Mouse (Mus musculus) forebrain, embryonic 13.5 days (tissue): ENCODE data around the gene Cdkl3. TPM values are rescaled to one million over a fixed set of nuclear protein-coding genes. Genes with fewer than 3 reads are reported as not detected.

Experiments
- ATAC-seq: fragments of 200-750 bp; cut with Nextera tagmentation; 2 replicates; pipeline ENCODE4 v1.8.0; 2017
- H3K27ac ChIP-seq: fragments of 300-500 bp; sonication (generic); 2 replicates; pipeline ENCODE4 v1.5.1; 2015; ENCODE audit warnings: inconsistent platforms, mild to moderate bottlenecking, moderate library complexity
- H3K27me3 ChIP-seq: fragments of 300-500 bp; sonication (generic); 2 replicates; pipeline ENCODE4 v1.6.1; 2015; ENCODE audit warnings: mild to moderate bottlenecking, inconsistent platforms
- H3K36me3 ChIP-seq: fragments of 300-500 bp; sonication (generic); 2 replicates; pipeline ENCODE4 v1.6.1; 2015; ENCODE audit warnings: mild to moderate bottlenecking, inconsistent platforms; ENCODE audit not compliant: poor library complexity, severe bottlenecking
- H3K4me1 ChIP-seq: fragments of 300-500 bp; sonication (generic); 2 replicates; pipeline ENCODE4 v1.6.1; 2015; ENCODE audit warnings: inconsistent platforms
- H3K4me2 ChIP-seq: fragments of 300-500 bp; sonication (generic); 2 replicates; pipeline ENCODE4 v1.6.1; 2015; ENCODE audit warnings: inconsistent platforms, mild to moderate bottlenecking, moderate library complexity
- H3K4me3 ChIP-seq: fragments of 300-500 bp; sonication (generic); 2 replicates; pipeline ENCODE4 v1.5.1; 2015; ENCODE audit warnings: mild to moderate bottlenecking, inconsistent platforms
- H3K9ac ChIP-seq: fragments of 300-500 bp; sonication (generic); 2 replicates; pipeline ENCODE4 v1.6.1; 2015; ENCODE audit warnings: mild to moderate bottlenecking, inconsistent platforms
- H3K9me3 ChIP-seq: fragments of 300-500 bp; sonication (generic); replicated peaks from 2 replicates; pipeline ENCODE4 v1.6.1; 2016; ENCODE audit warnings: inconsistent platforms
- WGBS: fragments of 180-500 bp; shearing (Covaris S2); methylation state at CpG from one replicate; pipeline ENCODE4 v1.1.7; 2015; 5-methylcytosine and 5-hydroxymethylcytosine counted together
- polyA plus RNA-seq: library from polyadenylated mRNA; unstranded; fragments of >200 nt; fragmentation: Nextera tagmentation; extraction: Ambion mirVana; gene quantifications from 2 replicates; pipeline ENCODE4 v1.2.1, GENCODE M21; 2015

Gene Cdkl3
- polyA plus RNA-seq, 1 experiment from 2014 or later, result 15.0 TPM

DNA sequence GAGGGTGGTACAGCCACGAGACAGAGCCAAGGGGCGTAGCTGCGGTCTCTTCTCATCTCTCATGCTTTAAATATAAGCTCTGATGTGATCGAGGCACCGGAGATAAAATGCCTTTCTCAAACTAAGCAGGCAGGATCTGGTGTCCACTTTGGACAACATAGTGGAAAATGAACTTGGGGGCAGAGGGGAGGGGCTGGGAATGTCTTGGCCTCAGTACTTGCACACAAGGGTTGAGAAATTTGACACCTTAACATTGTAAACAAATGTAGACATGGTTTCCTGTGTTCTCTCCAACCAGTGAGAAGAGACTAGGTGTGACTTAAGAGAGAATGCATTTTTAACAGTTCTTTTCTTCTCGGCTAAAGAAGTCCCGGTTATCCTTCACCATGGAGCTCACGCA, 85.3 kb downstream of the Cdkl3 start:
- 81% methylated on average over 8 of the region's 8 CpGs for WGBS
- Histone ChIP-seq H3K27ac (no peak overlapping the region), H3K36me3 (no peaks in the 10 kb centered on the region), H3K4me2 (no peak overlapping the region), H3K9ac (no peak overlapping the region), H3K27me3 (no peaks in the 10 kb centered on the region), H3K4me3 (no peak overlapping the region), H3K9me3 (no peaks in the 10 kb centered on the region), H3K4me1 (peaks cover 18% of the 10 kb centered on the region)
- ATAC-seq, result no peak

DNA sequence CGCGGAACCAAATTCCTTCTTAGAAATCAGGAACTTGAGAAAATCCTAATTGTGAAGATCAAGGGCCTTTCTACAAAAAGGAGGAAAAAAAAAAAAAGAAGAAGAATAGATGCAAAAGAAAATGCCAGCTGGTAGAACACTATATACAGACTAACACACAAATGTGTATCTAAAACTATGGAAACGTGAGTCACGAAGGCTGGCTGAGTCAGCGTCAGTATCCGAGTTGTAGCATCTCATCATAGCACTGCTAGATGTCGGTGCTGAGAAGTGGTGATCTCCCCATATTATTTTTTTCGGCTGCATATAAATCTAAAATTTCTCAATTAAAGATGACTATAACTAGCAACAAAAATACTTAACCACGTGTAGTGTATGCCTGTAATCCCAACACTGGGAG, 87.2 kb downstream of the Cdkl3 start:
- Histone ChIP-seq H3K4me1 (peaks cover 9% of the 10 kb centered on the region), H3K36me3 (no peaks in the 10 kb centered on the region), H3K9ac (no peak overlapping the region), H3K27ac (no peak overlapping the region), H3K9me3 (no peaks in the 10 kb centered on the region), H3K4me2 (no peak overlapping the region), H3K27me3 (no peaks in the 10 kb centered on the region), H3K4me3 (no peak overlapping the region)
- WGBS, result 88% methylated on average over 9 of the region's 9 CpGs
- no peak for ATAC-seq

DNA sequence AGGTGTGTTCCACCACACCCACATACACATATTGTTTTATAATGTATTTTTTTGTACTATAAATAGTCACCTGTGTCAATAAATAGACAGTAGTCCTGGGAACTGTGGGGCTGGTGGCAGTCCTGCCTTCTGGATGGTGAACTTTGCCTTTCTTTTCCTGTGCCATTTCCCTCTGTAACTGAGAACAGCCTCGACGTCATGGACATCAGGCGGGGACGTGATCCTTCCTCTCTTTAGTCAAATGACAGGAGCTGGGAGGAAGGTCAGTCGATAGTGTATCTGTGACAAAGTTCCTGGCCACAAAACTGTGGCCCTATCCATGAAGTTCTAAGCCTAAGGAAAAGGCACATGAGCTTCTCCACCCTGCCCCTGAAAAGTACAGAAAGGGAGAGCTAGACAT, 90.5 kb downstream of the Cdkl3 start:
- H3K27me3 ChIP-seq, result no peaks in the 10 kb centered on the region

GRCm38 (mm10) chr11:52097016-52097415, 93.0 kb downstream of the Cdkl3 start:
- WGBS, result 79% methylated on average over 3 of the region's 3 CpGs
- Histone ChIP-seq H3K9me3 (no peaks in the 10 kb centered on the region), H3K9ac (no peak overlapping the region), H3K36me3 (no peaks in the 10 kb centered on the region), H3K4me3 (no peak overlapping the region), H3K4me2 (no peak overlapping the region), H3K4me1 (peaks cover 26% of the 10 kb centered on the region), H3K27me3 (no peaks in the 10 kb centered on the region), H3K27ac (no peak overlapping the region)
- ATAC-seq, result no peak

More for the DNA sequence above, 90.5 kb downstream of the Cdkl3 start:
- WGBS, result 68% methylated on average over 5 of the region's 5 CpGs
- Histone ChIP-seq H3K9me3 (no peaks in the 10 kb centered on the region), H3K36me3 (no peaks in the 10 kb centered on the region), H3K4me1 (peaks cover 6% of the 10 kb centered on the region), H3K27ac (no peak overlapping the region), H3K4me2 (no peak overlapping the region), H3K4me3 (no peak overlapping the region), H3K9ac (no peak overlapping the region)
- ATAC-seq, result no peak

DNA sequence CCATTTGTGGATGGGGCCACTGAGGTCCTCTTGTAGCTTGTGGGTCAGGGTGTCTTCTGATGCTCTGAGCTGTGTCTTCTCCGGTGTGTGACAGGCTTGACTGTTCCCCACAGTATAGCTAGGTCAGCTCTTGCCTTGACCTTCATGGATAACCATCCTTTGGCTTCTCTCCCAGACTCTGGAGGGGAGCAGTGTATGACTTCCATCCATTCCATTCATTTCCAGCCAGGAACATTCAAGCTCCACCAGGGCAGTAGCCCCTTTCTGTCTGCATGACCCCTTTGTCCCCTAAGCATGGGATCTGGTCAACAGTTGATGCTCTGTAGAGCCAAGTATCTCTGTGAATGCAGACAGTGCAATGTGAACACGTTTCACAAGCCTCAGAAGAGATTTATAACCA, 93.6 kb downstream of the Cdkl3 start:
- Histone ChIP-seq H3K4me2 (peak overlapping the region; percentile 83), H3K9me3 (no peaks in the 10 kb centered on the region), H3K36me3 (no peaks in the 10 kb centered on the region), H3K4me3 (no peak overlapping the region; the same call in 1 of the 2 replicates), H3K27me3 (no peaks in the 10 kb centered on the region), H3K9ac (no peak overlapping the region), H3K27ac (no peak overlapping the region), H3K4me1 (peaks cover 26% of the 10 kb centered on the region)
- no peak for ATAC-seq
- WGBS, result 91% methylated on average over 2 of the region's 2 CpGs

GRCm38 (mm10) chr11:52098398-52098946, 94.5 kb downstream of the Cdkl3 start, which contains the start of gene Ppp2ca:
Gene Ppp2ca, plus strand, starts transcription at chr11:52098681.
- peak within 1 kb of the TSS; percentile 92 for H3K4me3 ChIP-seq
- no peaks in the 10 kb centered on the region for H3K9me3 ChIP-seq
- peak within 1 kb of the TSS; percentile 99 for H3K27ac ChIP-seq
- WGBS, result under 1% methylated on average over 52 of the region's 53 CpGs
- H3K4me2 ChIP-seq, result peak within 1 kb of the TSS; percentile 83
- ATAC-seq, result peak; percentile 99
- H3K4me1 ChIP-seq, result peaks cover 26% of the 10 kb centered on the region
- H3K9ac ChIP-seq, result peak within 1 kb of the TSS; percentile 99
- H3K36me3 ChIP-seq, result no peaks in the 10 kb centered on the region
- no peaks in the 10 kb centered on the region for H3K27me3 ChIP-seq

- Histone ChIP-seq H3K4me2 (peak overlapping the region; percentile 83), H3K9ac (peak overlapping the region; percentile 99), H3K4me1 (peaks cover 26% of the 10 kb centered on the region), H3K36me3 (no peaks in the 10 kb centered on the region), H3K27me3 (no peaks in the 10 kb centered on the region), H3K27ac (peak overlapping the region; percentile 99), H3K4me3 (peak overlapping the region; percentile 92), H3K9me3 (no peaks in the 10 kb centered on the region)
- WGBS, result under 1% methylated on average over 62 of the region's 72 CpGs
- ATAC-seq, result peak; percentile 84
Observed at GRCm38 (mm10) chr11:52099031-52099761, 95.2 kb downstream of the Cdkl3 start.

DNA sequence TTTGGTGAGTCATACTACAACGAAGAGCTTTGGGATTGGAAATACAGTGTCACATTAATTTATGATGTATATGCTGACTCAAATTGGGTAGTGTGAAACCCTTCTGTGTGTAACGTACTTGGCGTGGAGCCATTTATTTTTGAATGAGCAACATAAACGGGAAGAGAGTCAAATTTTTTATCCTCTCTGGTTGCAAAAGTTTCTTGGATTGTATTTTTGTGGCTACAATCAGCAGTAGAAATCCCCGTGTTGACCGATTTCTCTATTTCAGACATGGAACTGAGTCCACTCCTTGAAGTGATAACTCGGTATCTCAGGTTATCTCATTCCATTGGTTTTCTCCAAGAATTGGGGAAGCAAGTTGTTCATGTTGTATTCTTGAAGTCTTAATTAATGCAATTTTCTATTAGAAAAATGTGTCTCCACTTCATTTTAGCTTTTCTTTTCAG, 95.8 kb downstream of the Cdkl3 start:
- no peaks in the 10 kb centered on the region for H3K9me3 ChIP-seq
- peaks cover 26% of the 10 kb centered on the region for H3K4me1 ChIP-seq
- no peak overlapping the region for H3K27ac ChIP-seq
- H3K4me3 ChIP-seq, result peak overlapping the region; percentile 92
- ATAC-seq, result no peak
- H3K36me3 ChIP-seq, result no peaks in the 10 kb centered on the region
- 6% methylated on average over 7 of the region's 7 CpGs for WGBS
- H3K27me3 ChIP-seq, result no peaks in the 10 kb centered on the region
- peak overlapping the region; percentile 83 for H3K4me2 ChIP-seq
- peak overlapping the region; percentile 99 for H3K9ac ChIP-seq

DNA sequence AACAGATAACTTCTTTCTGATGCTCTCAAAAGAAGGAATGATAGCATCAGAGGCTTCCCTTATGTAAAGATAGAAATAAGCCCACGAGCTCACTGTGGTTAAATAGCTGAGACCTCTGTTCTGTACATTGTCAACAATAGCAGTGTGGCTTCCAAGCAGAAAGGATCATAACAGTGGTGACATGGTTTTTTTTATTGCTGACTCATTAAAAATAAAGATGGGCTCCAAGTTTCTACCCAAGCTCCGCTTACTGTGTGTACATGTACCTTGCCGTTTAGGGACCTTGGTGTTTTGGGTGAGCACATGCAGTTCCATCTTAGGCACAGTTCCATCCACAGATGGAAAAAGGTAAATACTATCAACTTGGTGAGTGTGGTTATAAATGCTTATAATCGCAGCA, 99.0 kb downstream of the Cdkl3 start:
- no peaks in the 10 kb centered on the region for H3K9me3 ChIP-seq
- WGBS, result 95% methylated on average over 4 of the region's 4 CpGs
- H3K27ac ChIP-seq, result no peak overlapping the region
- H3K36me3 ChIP-seq, result no peaks in the 10 kb centered on the region
- no peak for ATAC-seq
- no peaks in the 10 kb centered on the region for H3K27me3 ChIP-seq
- H3K4me2 ChIP-seq, result no peak overlapping the region
- no peak overlapping the region for H3K4me3 ChIP-seq
- peaks cover 22% of the 10 kb centered on the region for H3K4me1 ChIP-seq
- H3K9ac ChIP-seq, result no peak overlapping the region

GRCm38 (mm10) chr11:52105503-52105902, 101.5 kb downstream of the Cdkl3 start:
- H3K4me3 ChIP-seq, result no peak overlapping the region
- no peak overlapping the region for H3K9ac ChIP-seq
- H3K27me3 ChIP-seq, result no peaks in the 10 kb centered on the region
- no peak overlapping the region for H3K4me2 ChIP-seq
- H3K9me3 ChIP-seq, result no peaks in the 10 kb centered on the region
- H3K27ac ChIP-seq, result no peak overlapping the region
- ATAC-seq, result no peak
- peaks cover 12% of the 10 kb centered on the region for H3K4me1 ChIP-seq
- H3K36me3 ChIP-seq, result no peaks in the 10 kb centered on the region

DNA sequence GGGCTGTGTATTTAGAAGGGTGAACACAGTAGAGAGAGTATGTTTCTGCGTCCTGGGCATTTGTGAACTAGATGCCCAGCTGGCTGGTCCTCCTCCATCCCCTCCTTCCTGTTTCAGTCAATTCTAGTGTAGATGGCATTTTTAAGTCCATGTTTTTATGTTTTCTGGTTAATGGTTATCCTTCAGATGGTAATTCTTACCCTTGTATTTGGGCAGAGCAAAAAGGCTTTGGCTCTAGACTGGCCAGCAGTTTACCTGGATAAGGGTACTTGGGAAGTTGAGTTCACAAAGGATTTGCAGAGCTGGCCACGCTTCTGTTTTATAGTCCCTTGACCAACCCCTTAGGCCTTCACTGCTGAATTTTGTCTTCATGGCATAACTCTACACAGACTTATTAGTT, 102.0 kb downstream of the Cdkl3 start:
- Histone ChIP-seq H3K36me3 (no peaks in the 10 kb centered on the region), H3K27me3 (no peaks in the 10 kb centered on the region), H3K9me3 (no peaks in the 10 kb centered on the region), H3K27ac (no peak overlapping the region), H3K9ac (no peak overlapping the region), H3K4me1 (peaks cover 10% of the 10 kb centered on the region), H3K4me2 (no peak overlapping the region), H3K4me3 (no peak overlapping the region)
- 96% methylated on average over 2 of the region's 2 CpGs for WGBS
- no peak for ATAC-seq

GRCm38 (mm10) chr11:52106438-52106837, 102.4 kb downstream of the Cdkl3 start:
- ATAC-seq, result no peak
- H3K27me3 ChIP-seq, result no peaks in the 10 kb centered on the region
- H3K9me3 ChIP-seq, result no peaks in the 10 kb centered on the region
- H3K27ac ChIP-seq, result no peak overlapping the region
- no peak overlapping the region for H3K9ac ChIP-seq
- no peak overlapping the region for H3K4me3 ChIP-seq
- no peak overlapping the region for H3K4me2 ChIP-seq
- no peaks in the 10 kb centered on the region for H3K36me3 ChIP-seq
- H3K4me1 ChIP-seq, result peaks cover 6% of the 10 kb centered on the region
- 100% methylated on average over 1 of the region's 1 CpGs for WGBS
